Mouse (Mus musculus) intestine, embryonic 14.5 days (tissue): ENCODE data around the gene Tle3. TPM values are rescaled to one million over a fixed set of nuclear protein-coding genes. Genes with fewer than 3 reads are reported as not detected.

Experiments used
- ATAC-seq: fragments of 200-750 bp; cut with Nextera tagmentation; replicated peaks from 2 replicates; pipeline ENCODE4 v1.8.0; 2017; ENCODE audit warnings: low read depth, moderate number of reproducible peaks, moderate TSS enrichment, moderate library complexity; ENCODE audit not compliant: low FRiP score, low TSS enrichment
- DNase-seq: peaks from one replicate; pipeline ENCODE4 v3.0.0-alpha.2; 2018; ENCODE audit warnings: low spot score
- H3K27ac ChIP-seq: fragments of 300-500 bp; sonication (generic); 2 replicates; pipeline ENCODE4 v1.5.1; 2014; ENCODE audit warnings: low read depth, mild to moderate bottlenecking, control low read depth
- H3K27me3 ChIP-seq: fragments of 300-500 bp; sonication (generic); replicated peaks from 2 replicates; pipeline ENCODE4 v1.6.1; 2014; ENCODE audit warnings: low read length, control low read depth; ENCODE audit not compliant: control insufficient read depth, insufficient read depth
- H3K36me3 ChIP-seq: fragments of 300-500 bp; sonication (generic); 2 replicates; pipeline ENCODE4 v1.6.1; 2014; ENCODE audit warnings: low read length, control low read depth; ENCODE audit not compliant: control insufficient read depth, insufficient read depth
- H3K4me1 ChIP-seq: fragments of 300-500 bp; sonication (generic); replicated peaks from 2 replicates; pipeline ENCODE4 v1.6.1; 2014; ENCODE audit warnings: low read length, control low read depth, mixed read lengths; ENCODE audit not compliant: control insufficient read depth, insufficient read depth
- H3K4me2 ChIP-seq: fragments of 300-500 bp; sonication (generic); 2 replicates; pipeline ENCODE4 v1.6.1; 2014; ENCODE audit warnings: low read length
- H3K4me3 ChIP-seq: fragments of 300-500 bp; sonication (generic); 2 replicates; pipeline ENCODE4 v1.5.1; 2014; ENCODE audit warnings: low read depth, low read length, control low read depth, mixed read lengths
- H3K9ac ChIP-seq: fragments of 300-500 bp; sonication (generic); 2 replicates; pipeline ENCODE4 v1.6.1; 2014; ENCODE audit warnings: mild to moderate bottlenecking, low read length
- H3K9me3 ChIP-seq: fragments of 300-500 bp; sonication (generic); 2 replicates; pipeline ENCODE4 v1.6.1; 2016; ENCODE audit warnings: low read length, control low read depth; ENCODE audit not compliant: control insufficient read depth
- WGBS: fragments of 180-500 bp; shearing (Covaris S2); extraction: QIAGEN DNeasy Blood & Tissue Kit; methylation state at CpG from one replicate; pipeline ENCODE4 v1.1.7; 2014; 5-methylcytosine and 5-hydroxymethylcytosine counted together
- polyA plus RNA-seq: library from polyadenylated mRNA; unstranded; fragments of >200 nt; fragmentation: Nextera tagmentation; extraction: Ambion mirVana; gene quantifications from 2 replicates; pipeline ENCODE4 v1.2.1, GENCODE M21; 2014

Gene Tle3
- polyA plus RNA-seq, 1 experiment from 2014 or later, result 23.3 TPM

GRCm38 (mm10) chr9:61400132-61400531, 28.0 kb downstream of the Tle3 start:
- H3K27ac ChIP-seq, result no peak overlapping the region
- DNase-seq (no peak), ATAC-seq (no peak)
- no peak overlapping the region for H3K4me3 ChIP-seq
- no peaks in the 10 kb centered on the region for H3K9me3 ChIP-seq
- 91% methylated on average over 7 of the region's 7 CpGs for WGBS
- H3K4me1 ChIP-seq, result peaks cover 22% of the 10 kb centered on the region
- no peaks in the 10 kb centered on the region for H3K27me3 ChIP-seq
- H3K36me3 ChIP-seq, result peaks cover 77% of the 10 kb centered on the region
- H3K9ac ChIP-seq, result no peak overlapping the region
- no peak overlapping the region for H3K4me2 ChIP-seq

- DNase-seq, result no peak
- 59% methylated on average over 9 of the region's 9 CpGs for WGBS
- H3K36me3 ChIP-seq, result peaks cover 74% of the 10 kb centered on the region
- peaks cover 29% of the 10 kb centered on the region for H3K4me1 ChIP-seq
- no peaks in the 10 kb centered on the region for H3K27me3 ChIP-seq
- no peak for ATAC-seq
- H3K9me3 ChIP-seq, result no peaks in the 10 kb centered on the region
- no peak overlapping the region for H3K27ac ChIP-seq
- no peak overlapping the region for H3K4me3 ChIP-seq
- H3K9ac ChIP-seq, result no peak overlapping the region
- no peak overlapping the region for H3K4me2 ChIP-seq
Observed at GRCm38 (mm10) chr9:61401664-61402063, 29.5 kb downstream of the Tle3 start.

DNA sequence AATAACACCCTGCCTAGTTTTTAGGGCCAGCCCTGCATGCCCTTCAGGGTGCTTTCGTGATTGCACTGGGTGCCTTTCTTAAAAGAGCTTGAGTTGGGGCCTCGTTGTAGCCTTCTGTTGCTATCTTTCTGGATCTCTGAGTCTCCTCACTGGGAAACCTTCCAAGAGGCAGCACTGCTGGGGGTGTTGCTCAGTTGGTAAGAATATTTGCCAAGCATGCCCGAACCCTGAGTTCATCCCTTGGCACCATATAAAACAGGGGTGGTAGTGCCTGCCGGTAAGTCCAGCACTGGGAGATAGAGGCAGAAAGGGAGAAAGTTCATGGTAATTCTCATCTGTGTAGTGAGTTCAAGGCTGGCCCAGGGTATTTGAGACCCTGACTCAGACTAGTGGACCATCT, 30.1 kb downstream of the Tle3 start:
- no peaks in the 10 kb centered on the region for H3K9me3 ChIP-seq
- H3K4me3 ChIP-seq, result no peak overlapping the region

DNA sequence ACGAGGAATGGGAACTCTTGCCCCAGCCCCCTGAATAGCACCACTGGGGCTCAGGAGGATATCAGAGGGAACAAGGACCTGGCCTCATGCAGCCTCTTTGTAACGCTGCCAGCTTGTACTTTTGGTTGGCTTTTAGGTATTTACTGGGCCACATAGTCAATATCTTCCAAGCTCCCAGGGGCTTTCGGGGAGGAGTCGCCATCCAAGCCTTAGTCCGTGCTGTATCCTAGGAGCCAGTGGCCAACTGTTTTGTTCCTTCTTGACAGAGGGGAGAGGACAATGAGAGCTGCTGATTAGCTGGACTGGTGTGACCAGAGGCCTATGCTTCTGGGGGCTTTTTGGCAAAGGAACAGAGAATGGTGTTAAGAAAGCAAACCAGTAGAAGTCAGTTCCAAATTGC, 30.6 kb downstream of the Tle3 start:
- no peak overlapping the region for H3K27ac ChIP-seq
- peaks cover 29% of the 10 kb centered on the region for H3K4me1 ChIP-seq
- H3K9me3 ChIP-seq, result no peaks in the 10 kb centered on the region
- no peaks in the 10 kb centered on the region for H3K27me3 ChIP-seq
- no peak overlapping the region for H3K9ac ChIP-seq
- 92% methylated on average over 5 of the region's 5 CpGs for WGBS
- ATAC-seq (no peak), DNase-seq (no peak)
- peaks cover 81% of the 10 kb centered on the region for H3K36me3 ChIP-seq
- H3K4me3 ChIP-seq, result no peak overlapping the region
- no peak overlapping the region for H3K4me2 ChIP-seq

More for the DNA sequence above, 30.1 kb downstream of the Tle3 start:
- Histone ChIP-seq H3K4me2 (no peak overlapping the region), H3K27ac (no peak overlapping the region), H3K27me3 (no peaks in the 10 kb centered on the region), H3K4me1 (peaks cover 29% of the 10 kb centered on the region), H3K36me3 (peaks cover 80% of the 10 kb centered on the region), H3K9ac (no peak overlapping the region)
- 91% methylated on average over 4 of the region's 4 CpGs for WGBS
- DNase-seq (no peak), ATAC-seq (no peak)

DNA sequence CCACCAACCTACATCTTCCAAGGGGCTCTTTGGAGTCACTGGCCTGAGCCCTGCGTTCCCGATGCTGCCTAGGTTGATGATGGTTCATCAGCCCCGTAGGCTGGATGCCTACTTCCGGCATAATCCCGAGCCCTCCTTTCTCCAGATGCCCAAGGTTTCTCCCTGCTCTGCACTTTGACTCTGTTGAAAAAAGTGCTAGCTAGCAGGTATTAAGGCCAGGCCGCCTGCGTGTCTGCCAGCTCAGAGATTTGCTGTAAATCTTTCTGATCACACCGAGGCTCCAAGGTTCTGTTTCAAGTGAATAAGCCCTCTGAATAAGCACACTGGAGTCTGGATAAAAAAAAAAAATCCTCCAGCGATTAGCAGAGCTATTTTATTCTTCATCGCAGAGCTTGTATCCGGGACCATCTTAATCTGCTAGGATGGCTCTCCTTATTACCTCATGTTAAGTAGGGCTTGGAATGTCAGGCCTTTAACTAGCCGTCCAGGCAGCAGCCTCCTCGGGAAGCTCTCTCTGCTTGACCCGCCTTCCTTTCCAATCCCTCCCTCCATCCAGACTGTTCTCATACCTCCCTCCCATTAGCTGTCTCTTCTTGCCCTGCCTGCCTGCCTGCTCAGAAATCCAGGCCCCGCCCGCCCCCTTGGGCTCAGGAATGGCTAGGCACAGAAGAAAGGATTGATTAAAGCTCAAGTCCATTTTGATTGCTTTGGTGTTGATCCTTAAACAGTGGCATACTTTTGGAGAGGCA, 31.9 kb downstream of the Tle3 start:
- WGBS, result 62% methylated on average over 16 of the region's 16 CpGs
- H3K27me3 ChIP-seq, result no peaks in the 10 kb centered on the region
- ATAC-seq, result no peak
- H3K4me3 ChIP-seq, result no peak overlapping the region
- H3K36me3 ChIP-seq, result peaks cover 81% of the 10 kb centered on the region
- no peak overlapping the region for H3K27ac ChIP-seq
- no peaks in the 10 kb centered on the region for H3K9me3 ChIP-seq
- no peak overlapping the region for H3K9ac ChIP-seq
- H3K4me2 ChIP-seq, result no peak overlapping the region
- peaks cover 33% of the 10 kb centered on the region for H3K4me1 ChIP-seq
- DNase-seq, result no peak

- Histone ChIP-seq H3K27me3 (no peaks in the 10 kb centered on the region), H3K9me3 (no peaks in the 10 kb centered on the region), H3K27ac (no peak overlapping the region), H3K4me1 (peaks cover 33% of the 10 kb centered on the region), H3K9ac (no peak overlapping the region), H3K4me3 (no peak overlapping the region), H3K36me3 (peaks cover 81% of the 10 kb centered on the region), H3K4me2 (no peak overlapping the region)
- DNase-seq (no peak), ATAC-seq (no peak)
- 53% methylated on average over 3 of the region's 3 CpGs for WGBS
Observed at GRCm38 (mm10) chr9:61404615-61404980, 32.4 kb downstream of the Tle3 start.

- Histone ChIP-seq H3K36me3 (peaks cover 81% of the 10 kb centered on the region), H3K4me1 (peaks cover 33% of the 10 kb centered on the region), H3K27me3 (no peaks in the 10 kb centered on the region), H3K9me3 (no peaks in the 10 kb centered on the region), H3K4me2 (0 out of 2 replicates have a peak overlapping the region, but pooled peaks have one; percentile 0), H3K9ac (no peak overlapping the region), H3K27ac (peak overlapping the region; percentile 6; the same call in 1 of the 2 replicates), H3K4me3 (no peak overlapping the region)
- ATAC-seq (peak; percentile 80), DNase-seq (peak; percentile 88)
- 26% methylated on average over 19 of the region's 19 CpGs for WGBS
Observed at GRCm38 (mm10) chr9:61404998-61405621, 32.9 kb downstream of the Tle3 start.

DNA sequence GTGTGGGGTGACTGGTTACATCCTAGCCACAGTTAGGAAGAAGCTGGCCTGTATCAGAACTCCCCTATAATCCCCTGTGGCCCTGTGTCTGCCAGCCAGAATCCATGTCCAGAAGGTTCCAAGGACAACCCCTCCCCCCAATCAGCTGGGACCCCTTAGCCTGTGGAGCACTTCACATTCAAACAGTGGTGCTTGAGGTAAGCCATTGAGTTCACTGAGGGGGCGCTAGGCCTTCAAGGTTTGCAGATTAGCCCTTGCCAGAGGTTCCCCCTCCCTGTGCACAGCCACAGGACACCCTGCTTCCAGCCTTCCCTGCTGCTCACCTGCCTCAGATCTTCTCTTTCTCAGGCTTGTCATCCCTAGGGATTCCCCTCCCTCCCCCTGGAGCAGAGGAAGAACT, 34.2 kb downstream of the Tle3 start:
- Histone ChIP-seq H3K27me3 (no peaks in the 10 kb centered on the region), H3K9ac (no peak overlapping the region), H3K4me3 (no peak overlapping the region), H3K4me2 (no peak overlapping the region), H3K27ac (no peak overlapping the region), H3K9me3 (no peaks in the 10 kb centered on the region), H3K36me3 (peaks cover 82% of the 10 kb centered on the region), H3K4me1 (peaks cover 29% of the 10 kb centered on the region)
- ATAC-seq, result no peak
- no peak for DNase-seq
- WGBS, result 82% methylated on average over 1 of the region's 1 CpGs

- 89% methylated on average over 8 of the region's 8 CpGs for WGBS
- H3K27me3 ChIP-seq, result no peaks in the 10 kb centered on the region
- H3K27ac ChIP-seq, result no peak overlapping the region
- H3K9ac ChIP-seq, result no peak overlapping the region
- DNase-seq, result no peak
- peaks cover 86% of the 10 kb centered on the region for H3K36me3 ChIP-seq
- ATAC-seq, result no peak
- peaks cover 20% of the 10 kb centered on the region for H3K4me1 ChIP-seq
- no peaks in the 10 kb centered on the region for H3K9me3 ChIP-seq
- no peak overlapping the region for H3K4me2 ChIP-seq
- no peak overlapping the region for H3K4me3 ChIP-seq
Observed at GRCm38 (mm10) chr9:61409046-61409445, 36.9 kb downstream of the Tle3 start.
